Mouse (Mus musculus) spleen, adult 2 months (tissue): ENCODE data around the gene Grk3.

Experiments
- CTCF ChIP-seq: fragments of 200-500 bp; IDR thresholded peaks from 2 replicates; pipeline ENCODE4 v1.5.1; 2011; ENCODE audit warnings: mild to moderate bottlenecking, inconsistent platforms; ENCODE audit not compliant: insufficient read depth, insufficient read length, insufficient replicate concordance; ENCODE audit errors: extremely low read depth
- POLR2A ChIP-seq: fragments of 200-500 bp; IDR thresholded peaks from 2 replicates; pipeline ENCODE4 v1.6.1; 2011; ENCODE audit warnings: low read depth, low read length, inconsistent platforms

DNA sequence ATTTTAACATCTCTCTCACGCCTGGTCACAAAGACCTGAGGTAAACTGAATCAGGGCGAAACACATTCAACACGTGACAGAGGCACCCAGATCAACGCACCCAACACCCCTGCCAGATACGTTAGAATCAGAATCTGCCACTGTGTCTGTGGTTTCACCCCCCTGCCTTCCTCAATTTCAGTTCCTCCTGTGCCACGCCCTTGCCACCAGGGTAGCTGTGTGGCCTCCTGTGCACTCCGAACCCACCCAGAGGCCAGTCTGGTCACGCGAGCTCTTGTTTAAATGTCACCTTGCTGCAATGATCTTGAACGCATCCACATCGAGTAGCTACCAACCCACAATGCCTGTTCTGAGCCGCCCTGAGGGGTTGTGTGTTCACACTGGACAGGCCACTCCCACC, 43.3 kb downstream of the Grk3 start:
- no peak for TF ChIP-seq POLR2A
- no peak for TF ChIP-seq CTCF
